Mouse (Mus musculus) hindbrain, postnatal 0 days (tissue): ENCODE measurements at regions not wholly inside any gene's neighbourhood (a gene's known extent, or its start where the extent isn't known, plus 50 kb on each side); places are given as distances from the start of the nearest gene placed in this dataset.
A peak's percentile ranks its signal among the peaks of the same experiment; 100 is the strongest.

Source experiments
- ATAC-seq: fragments of 200-750 bp; cut with Nextera tagmentation; 2 replicates; pipeline ENCODE4 v1.8.0; 2017; ENCODE audit warnings: mild to moderate bottlenecking, moderate TSS enrichment, moderate library complexity
- DNase-seq: peaks from one replicate; pipeline ENCODE4 v3.0.0-alpha.2; 2015; ENCODE audit warnings: low spot score
- H3K27ac ChIP-seq: fragments of 300-500 bp; sonication (generic); 2 replicates; pipeline ENCODE4 v1.5.1; 2014; ENCODE audit warnings: mild to moderate bottlenecking
- H3K27me3 ChIP-seq: fragments of 300-500 bp; sonication (generic); 2 replicates; pipeline ENCODE4 v1.6.1; 2014; ENCODE audit warnings: low read length, mixed read lengths; ENCODE audit not compliant: insufficient read depth
- H3K36me3 ChIP-seq: fragments of 300-500 bp; sonication (generic); 2 replicates; pipeline ENCODE4 v1.6.1; 2014; ENCODE audit warnings: low read length, mixed read lengths; ENCODE audit not compliant: insufficient read depth
- H3K4me1 ChIP-seq: fragments of 300-500 bp; sonication (generic); 2 replicates; pipeline ENCODE4 v1.6.1; 2014; ENCODE audit warnings: antibody characterized with exemption, low read length, mixed read lengths; ENCODE audit not compliant: insufficient read depth
- H3K4me2 ChIP-seq: fragments of 300-500 bp; sonication (generic); 2 replicates; pipeline ENCODE4 v1.6.1; 2014; ENCODE audit warnings: low read depth, mild to moderate bottlenecking, low read length, moderate library complexity, mixed read lengths
- H3K4me3 ChIP-seq: fragments of 300-500 bp; sonication (generic); 2 replicates; pipeline ENCODE4 v1.5.1; 2014; ENCODE audit warnings: low read length
- H3K9ac ChIP-seq: fragments of 300-500 bp; sonication (generic); replicated peaks from 2 replicates; pipeline ENCODE4 v1.6.1; 2014; ENCODE audit warnings: mild to moderate bottlenecking, low read length, moderate library complexity, mixed read lengths
- H3K9me3 ChIP-seq: fragments of 300-500 bp; sonication (generic); 2 replicates; pipeline ENCODE4 v1.6.1; 2016; ENCODE audit warnings: low read length, mixed read lengths
- CTCF ChIP-seq: IDR thresholded peaks from 2 replicates; pipeline ENCODE4 v1.5.1; 2016; ENCODE audit warnings: antibody characterized with exemption, control low read depth, low read depth
- WGBS: fragments of 180-500 bp; shearing (Covaris S2); extraction: QIAGEN DNeasy Blood & Tissue Kit; methylation state at CpG from one replicate; pipeline ENCODE4 v1.1.7; 2014; 5-methylcytosine and 5-hydroxymethylcytosine counted together

DNA sequence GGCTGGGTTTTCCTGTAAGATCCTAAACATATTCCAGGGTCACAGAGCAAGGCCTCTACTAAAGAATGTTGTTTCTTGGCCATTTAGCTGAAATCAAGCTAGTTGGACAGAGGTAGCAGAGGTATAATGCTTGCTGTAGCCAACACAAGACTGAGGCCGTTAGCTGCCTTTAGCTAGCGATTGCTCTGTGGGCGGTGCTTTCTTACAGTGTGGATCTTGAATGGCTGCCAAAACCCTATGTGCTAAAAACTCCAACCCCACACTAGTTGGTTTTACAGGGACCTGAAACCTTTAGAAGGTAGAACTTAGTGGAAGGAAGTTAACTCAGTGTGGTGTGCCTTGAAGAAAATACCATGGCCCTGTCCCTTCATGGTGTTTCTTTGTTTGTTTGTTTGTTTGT is 110.9 kb upstream of the Tmc1 start:
- Histone ChIP-seq H3K9me3 (no peaks in the 10 kb centered on the region), H3K4me3 (no peak overlapping the region), H3K9ac (no peak overlapping the region), H3K36me3 (no peaks in the 10 kb centered on the region), H3K4me2 (no peak overlapping the region), H3K27me3 (no peaks in the 10 kb centered on the region), H3K4me1 (no peaks in the 10 kb centered on the region), H3K27ac (no peak overlapping the region)
- DNase-seq (no peak), ATAC-seq (no peak)
- WGBS: 70% methylated on average over 3 of the region's 3 CpGs
- TF ChIP-seq CTCF: no peak

GRCm38 (mm10) chr19:21053597-21054544 is 99.9 kb upstream of the Tmc1 start:
- Histone ChIP-seq H3K9ac (no peak overlapping the region), H3K9me3 (no peaks in the 10 kb centered on the region), H3K4me3 (no peak overlapping the region), H3K4me2 (no peak overlapping the region), H3K4me1 (no peaks in the 10 kb centered on the region), H3K27ac (peak overlapping the region; percentile 36; the same call in 1 of the 2 replicates), H3K27me3 (no peaks in the 10 kb centered on the region), H3K36me3 (no peaks in the 10 kb centered on the region)
- DNase-seq: peak; percentile 73
- 43% methylated on average over 11 of the region's 11 CpGs for WGBS
- TF ChIP-seq CTCF: no peak
- ATAC-seq: peak; percentile 97

DNA sequence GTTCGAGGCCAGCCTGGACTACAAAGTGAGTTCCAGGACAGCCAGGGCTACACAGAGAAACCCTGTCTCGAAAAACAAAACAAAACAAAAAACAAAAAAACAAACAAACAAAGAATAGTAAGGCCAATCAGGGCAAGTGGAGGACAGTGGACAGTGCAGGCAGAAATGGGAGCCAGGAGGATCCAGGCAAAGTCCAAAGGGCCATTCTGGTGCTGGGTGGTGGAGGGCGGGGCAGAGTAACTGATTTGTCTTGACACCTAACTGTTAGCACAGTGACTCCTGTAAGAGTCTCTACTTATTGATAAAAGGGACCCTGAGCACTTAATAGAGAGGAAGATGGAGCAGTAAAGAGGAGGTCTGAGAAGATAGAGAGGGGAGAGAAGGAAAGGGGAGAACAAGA is 98.8 kb upstream of the Tmc1 start:
- H3K36me3 ChIP-seq: no peaks in the 10 kb centered on the region
- no peak for ATAC-seq
- DNase-seq: no peak
- H3K4me2 ChIP-seq: no peak overlapping the region
- no peaks in the 10 kb centered on the region for H3K9me3 ChIP-seq
- H3K9ac ChIP-seq: no peak overlapping the region
- no peaks in the 10 kb centered on the region for H3K4me1 ChIP-seq
- no peak overlapping the region for H3K4me3 ChIP-seq
- no peak overlapping the region for H3K27ac ChIP-seq
- WGBS: 88% methylated on average over 3 of the region's 3 CpGs
- H3K27me3 ChIP-seq: no peaks in the 10 kb centered on the region
- no peak for TF ChIP-seq CTCF

DNA sequence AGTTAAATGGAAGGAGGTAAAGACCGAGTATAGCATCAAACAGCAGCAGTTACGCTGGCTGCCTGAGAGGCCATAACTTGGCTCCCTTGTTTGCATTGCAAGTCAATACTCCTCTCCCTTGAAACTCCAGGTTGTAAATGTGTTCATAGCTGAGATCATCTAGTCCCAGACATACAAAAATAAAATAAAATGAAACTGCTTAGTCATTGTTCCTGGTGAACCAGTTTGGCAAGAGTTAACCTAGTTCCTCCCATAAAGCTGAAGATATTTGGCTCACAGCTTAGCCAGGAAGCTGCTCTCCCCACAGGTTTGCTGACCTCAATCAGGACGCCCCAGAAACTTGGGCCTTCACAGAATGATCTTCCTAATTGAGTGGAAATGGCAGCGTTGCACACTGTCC is 97.9 kb upstream of the Tmc1 start:
- no peak for ATAC-seq
- 70% methylated on average over 4 of the region's 4 CpGs for WGBS
- Histone ChIP-seq H3K9me3 (no peaks in the 10 kb centered on the region), H3K4me3 (no peak overlapping the region), H3K4me1 (no peaks in the 10 kb centered on the region), H3K27ac (no peak overlapping the region), H3K36me3 (no peaks in the 10 kb centered on the region), H3K27me3 (no peaks in the 10 kb centered on the region), H3K4me2 (no peak overlapping the region), H3K9ac (no peak overlapping the region)
- no peak for TF ChIP-seq CTCF
- no peak for DNase-seq

DNA sequence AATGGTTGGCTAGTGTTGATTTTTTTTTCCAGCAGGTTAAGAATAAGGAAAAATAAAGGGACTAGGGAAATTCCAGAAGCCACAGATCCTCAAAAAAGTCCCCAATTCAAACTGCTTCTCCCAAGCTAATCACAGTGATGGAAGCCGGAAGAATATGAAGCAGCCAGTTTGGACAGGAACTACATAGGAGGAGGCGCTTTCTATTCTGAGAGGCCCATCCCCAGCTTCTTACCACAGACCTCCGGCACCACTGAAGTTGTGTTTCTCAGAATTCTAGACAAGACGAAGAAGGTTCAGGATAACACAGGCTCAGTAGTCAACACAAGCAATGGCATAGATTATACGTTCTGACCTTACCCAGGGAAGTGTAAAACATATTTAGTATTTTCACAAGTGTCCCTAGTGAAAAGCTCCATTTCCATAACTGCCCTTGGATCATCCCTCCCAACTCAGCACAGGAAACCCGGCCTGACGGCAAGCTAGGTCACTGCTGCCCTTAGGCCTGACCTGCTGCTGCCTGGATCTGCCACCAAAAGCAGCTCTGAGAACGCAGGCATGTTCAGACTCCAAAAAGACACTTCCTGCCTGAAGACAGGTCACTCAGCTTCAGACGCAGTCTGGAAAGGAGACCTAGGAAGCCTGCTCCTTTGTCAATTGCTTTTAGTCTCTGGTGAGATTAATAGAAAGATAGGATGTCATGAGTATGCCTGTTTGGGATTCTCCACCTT is 97.2 kb upstream of the Tmc1 start:
- DNase-seq: no peak
- TF ChIP-seq CTCF: no peak
- Histone ChIP-seq H3K27ac (no peak overlapping the region), H3K4me2 (no peak overlapping the region), H3K4me1 (no peaks in the 10 kb centered on the region), H3K36me3 (no peaks in the 10 kb centered on the region), H3K4me3 (no peak overlapping the region), H3K9me3 (no peaks in the 10 kb centered on the region), H3K27me3 (no peaks in the 10 kb centered on the region), H3K9ac (no peak overlapping the region)
- 81% methylated on average over 9 of the region's 9 CpGs for WGBS
- no peak for ATAC-seq

GRCm38 (mm10) chr19:21049301-21049700 is 95.3 kb upstream of the Tmc1 start:
- Histone ChIP-seq H3K36me3 (no peaks in the 10 kb centered on the region), H3K9me3 (no peaks in the 10 kb centered on the region; the same call in 1 of the 2 replicates), H3K27me3 (no peaks in the 10 kb centered on the region), H3K4me1 (no peaks in the 10 kb centered on the region), H3K4me2 (no peak overlapping the region), H3K9ac (no peak overlapping the region), H3K4me3 (no peak overlapping the region), H3K27ac (no peak overlapping the region)
- ATAC-seq (no peak), DNase-seq (no peak)
- TF ChIP-seq CTCF: no peak
